8 mouse cellular contexts compared by ENCODE assay signal in genomic region chr4:43530581-43530980, GRCm38 (mm10). TPM values are rescaled to one million over a fixed set of nuclear protein-coding genes. Genes with fewer than 3 reads are reported as not detected.
DNase-seq lines count a peak whose midpoint lies in the region; ATAC-seq and TF ChIP-seq lines count a peak whose summit lies in the region.

No protein-coding gene starts in this region.

- H3K9me3 ChIP-seq in embryonic facial prominence, embryonic 10.5 days = no peaks in the 10 kb centered on the region

- peak; percentile 74; the same call in 1 of the 2 replicates for TF ChIP-seq CTCF in spleen, adult 2 months (IDR thresholded peaks at IDR 0.05; ENCODE audit: extremely low read depth, insufficient read depth, insufficient read length, insufficient replicate concordance)

- H3K27me3 ChIP-seq in embryonic facial prominence, embryonic 10.5 days (replicated peaks; ENCODE audit: low read depth, poor library complexity, severe bottlenecking) = peaks cover 16% of the 10 kb centered on the region
- H3K27me3 ChIP-seq in spleen, adult 2 months (ENCODE audit: control insufficient read depth, insufficient read depth, low read length) = no peaks in the 10 kb centered on the region; the same call in 1 of the 2 replicates

- no peak overlapping the region for H3K4me3 ChIP-seq in embryonic facial prominence, embryonic 10.5 days
- no peak overlapping the region for H3K4me3 ChIP-seq in spleen, adult 2 months (ENCODE audit: extremely low read depth, insufficient read depth, insufficient read length)

- intact Hi-C loops in heart, postnatal 25 days (cut with DNase I) = loop anchor here (5.0 kb wide), 2 partner anchors 47 to 182 kb away; partner anchors contain the start of genes Gba2, Olfr71 and Rgp1
- intact Hi-C loops in heart, postnatal 36 days (cut with DNase I) = loop anchor here (2.0 kb wide), 3 partner anchors 30 to 180 kb away; partner anchors contain the start of gene Olfr71

- no peak overlapping the region for H3K27ac ChIP-seq in embryonic facial prominence, embryonic 10.5 days (replicated peaks)
- H3K27ac ChIP-seq in spleen, adult 2 months (ENCODE audit: insufficient read depth, low read length) = no peak overlapping the region

- peak; percentile 62 for ATAC-seq in megakaryocyte, adult 5-6 weeks (ENCODE audit: poor library complexity, severe bottlenecking)

- peak; percentile 71 to 87 for DNase-seq in heart, adult 18-20 months
- DNase-seq in heart, postnatal 25 days (ENCODE audit: low spot score) = no peak
- peak; percentile 87 for DNase-seq in adrenal gland, postnatal 14 days
- DNase-seq in embryonic facial prominence, embryonic 10.5 days (ENCODE audit: low spot score) = peak; percentile 78
- peak; percentile 75 to 80 for DNase-seq in heart, postnatal 36 days
- peak; percentile 37 to 82 for DNase-seq in layer of hippocampus, postnatal 25 days (ENCODE audit: extremely low spot score in 1 of 2, low spot score in 1 of 2)
- DNase-seq in spleen, adult 2 months (ENCODE audit: low read depth in 1 of 2, low spot score in 2 of 2) = peak; percentile 60 to 73

- no peaks in the 10 kb centered on the region for H3K4me1 ChIP-seq in embryonic facial prominence, embryonic 10.5 days
- H3K4me1 ChIP-seq in spleen, adult 2 months (ENCODE audit: control insufficient read depth, insufficient read depth, insufficient read length) = no peaks in the 10 kb centered on the region

- H3K36me3 ChIP-seq in embryonic facial prominence, embryonic 10.5 days (replicated peaks) = peaks cover 52% of the 10 kb centered on the region
- H3K36me3 ChIP-seq in spleen, adult 2 months (ENCODE audit: control insufficient read depth, insufficient read depth, low read length) = peaks cover 45% of the 10 kb centered on the region

- 22% methylated on average over 7 of the region's 7 CpGs for WGBS in embryonic facial prominence, embryonic 10.5 days
- WGBS in spleen, adult 2 months = 21% methylated on average over 7 of the region's 7 CpGs

- no peak for TF ChIP-seq POLR2A in spleen, adult 2 months (IDR thresholded peaks at IDR 0.05; ENCODE audit: low read depth, low read length)

RNA-seq across cellular contexts. Expression of gene Tpm2, which starts 7.0 kb away (rescaled TPM):
- total RNA-seq in heart, adult 18-20 months (2021) = 10 to 100 TPM; 32.1 to 35.2 TPM
- total RNA-seq in heart, postnatal 25 days (2021) = 10 to 100 TPM; 25.2 to 40.7 TPM
- 84.5 and 88.0 TPM in 2 replicates for total RNA-seq in adrenal gland, postnatal 14 days (2021)
- polyA plus RNA-seq in embryonic facial prominence, embryonic 10.5 days (2016; fragmentation: Nextera tagmentation; extraction: Ambion mirVana) = 59.4 and 61.1 TPM in 2 replicates
- 10 to 100 TPM; 29.1 to 29.2 TPM for total RNA-seq in heart, postnatal 36 days (2021)
- 1 to 10 TPM; 5.1 to 5.8 TPM for total RNA-seq in layer of hippocampus, postnatal 25 days (2021)
- 0.11 TPM in 1 of 2 replicates, not detected in the other for total RNA-seq in megakaryocyte, adult 5-6 weeks (2015)
- total RNA-seq in megakaryocyte, adult 5-6 weeks (2017) = 0.11 and 0.33 TPM in 2 replicates
- 11.8 and 13.8 TPM in 2 replicates for polyA plus RNA-seq in spleen, adult 2 months (2012; rRNA removed)

RNA-seq across cellular contexts. Expression of gene Car9, which starts 23.8 kb away (rescaled TPM):
- under 1 TPM in 1 of 2 experiments, not detected in 1; 0.36 TPM for total RNA-seq in heart, adult 18-20 months (2021)
- total RNA-seq in heart, postnatal 25 days (2021) = under 1 TPM; 0.31 to 0.34 TPM
- total RNA-seq in adrenal gland, postnatal 14 days (2021) = 0.37 and 0.83 TPM in 2 replicates
- polyA plus RNA-seq in embryonic facial prominence, embryonic 10.5 days (2016; fragmentation: Nextera tagmentation; extraction: Ambion mirVana) = 0.96 and 1.0 TPM in 2 replicates
- total RNA-seq in heart, postnatal 36 days (2021) = under 1 TPM in 1 of 2 experiments, not detected in 1; 0.22 TPM
- under 1 TPM; 0.22 to 0.35 TPM for total RNA-seq in layer of hippocampus, postnatal 25 days (2021)
- 3.0 and 3.5 TPM in 2 replicates for total RNA-seq in megakaryocyte, adult 5-6 weeks (2015)
- 0.41 and 1.1 TPM in 2 replicates for total RNA-seq in megakaryocyte, adult 5-6 weeks (2017)
- 2.0 TPM in 2 replicates for polyA plus RNA-seq in spleen, adult 2 months (2012; rRNA removed)

RNA-seq across cellular contexts. Expression of gene Arhgef39, which starts 31.1 kb away (rescaled TPM):
- under 1 TPM in 1 of 2 experiments, not detected in 1; 0.64 TPM for total RNA-seq in heart, adult 18-20 months (2021)
- total RNA-seq in heart, postnatal 25 days (2021) = under 1 TPM; 0.39 to 0.61 TPM
- 5.2 and 6.8 TPM in 2 replicates for total RNA-seq in adrenal gland, postnatal 14 days (2021)
- polyA plus RNA-seq in embryonic facial prominence, embryonic 10.5 days (2016; fragmentation: Nextera tagmentation; extraction: Ambion mirVana) = 44.1 and 48.2 TPM in 2 replicates
- under 1 TPM; 0.39 to 0.62 TPM for total RNA-seq in heart, postnatal 36 days (2021)
- total RNA-seq in layer of hippocampus, postnatal 25 days (2021) = under 1 TPM; 0.27 to 0.70 TPM
- 54.6 and 60.0 TPM in 2 replicates for total RNA-seq in megakaryocyte, adult 5-6 weeks (2015)
- total RNA-seq in megakaryocyte, adult 5-6 weeks (2017) = 52.3 and 54.1 TPM in 2 replicates
- 12.7 and 16.8 TPM in 2 replicates for polyA plus RNA-seq in spleen, adult 2 months (2012; rRNA removed)

RNA-seq across cellular contexts. Expression of gene Creb3, which starts 31.6 kb away (rescaled TPM):
- 10 to 100 TPM; 38.4 to 52.4 TPM for total RNA-seq in heart, adult 18-20 months (2021)
- total RNA-seq in heart, postnatal 25 days (2021) = 10 to 100 TPM; 45.8 to 48.3 TPM
- total RNA-seq in adrenal gland, postnatal 14 days (2021) = 108 and 117 TPM in 2 replicates
- polyA plus RNA-seq in embryonic facial prominence, embryonic 10.5 days (2016; fragmentation: Nextera tagmentation; extraction: Ambion mirVana) = 35.7 and 36.0 TPM in 2 replicates
- total RNA-seq in heart, postnatal 36 days (2021) = 10 to 100 TPM; 40.4 to 47.6 TPM
- 10 to 100 TPM; 58.8 to 71.2 TPM for total RNA-seq in layer of hippocampus, postnatal 25 days (2021)
- total RNA-seq in megakaryocyte, adult 5-6 weeks (2015) = 29.4 and 33.0 TPM in 2 replicates
- total RNA-seq in megakaryocyte, adult 5-6 weeks (2017) = 84.6 and 101 TPM in 2 replicates
- 48.8 and 54.0 TPM in 2 replicates for polyA plus RNA-seq in spleen, adult 2 months (2012; rRNA removed)

RNA-seq across cellular contexts. Expression of gene Tln1, which starts 31.9 kb away (rescaled TPM):
- total RNA-seq in heart, adult 18-20 months (2021) = 100 to 1,000 TPM in 1 of 2 experiments, 10 to 100 TPM in 1; 98.2 to 111 TPM
- total RNA-seq in heart, postnatal 25 days (2021) = 100 to 1,000 TPM; 115 to 124 TPM
- 201 and 213 TPM in 2 replicates for total RNA-seq in adrenal gland, postnatal 14 days (2021)
- polyA plus RNA-seq in embryonic facial prominence, embryonic 10.5 days (2016; fragmentation: Nextera tagmentation; extraction: Ambion mirVana) = 53.1 and 53.5 TPM in 2 replicates
- total RNA-seq in heart, postnatal 36 days (2021) = 100 to 1,000 TPM; 106 to 118 TPM
- 10 to 100 TPM; 40.9 to 47.3 TPM for total RNA-seq in layer of hippocampus, postnatal 25 days (2021)
- total RNA-seq in megakaryocyte, adult 5-6 weeks (2015) = 226 and 299 TPM in 2 replicates
- 408 and 426 TPM in 2 replicates for total RNA-seq in megakaryocyte, adult 5-6 weeks (2017)
- 163 and 208 TPM in 2 replicates for polyA plus RNA-seq in spleen, adult 2 months (2012; rRNA removed)

Comparison
In these comparisons a context has a peak if more than half of its experiments do, and no peak if none do; other contexts are left out.
1. RNA of gene Tpm2, which starts 7.0 kb away (total RNA-seq): 84.5 to 88.0 TPM in adrenal gland, postnatal 14 days, 25.2 to 40.7 TPM in heart, postnatal 25 days, 32.1 to 35.2 TPM in heart, adult 18-20 months, 29.1 to 29.2 TPM in heart, postnatal 36 days and 5.1 to 5.8 TPM in layer of hippocampus, postnatal 25 days; 0.11 to 0.33 TPM in megakaryocyte, adult 5-6 weeks; every median in the first group is over 4 times any median in the second.